Mouse (Mus musculus) lung, postnatal 4 days (tissue): ENCODE measurements around the gene Clca3a1.
"Not testable (repeated sequence)": the region's sequence is repeated elsewhere in the genome, so short reads cannot be mapped to it uniquely, and the experiment has no call there.

Experiments
- DNase-seq, 2 experiments: peaks; one replicate each; pipeline ENCODE4 v3.0.0; 2021

Clca3a1 gene

GRCm38 (mm10) chr3:144760592-144761309 lies at the start of gene Clca3a1:
Gene Clca3a1 (minus strand): TSS chr3:144760977.
- peak in 1 of 2 experiments; percentile 37 for DNase-seq

GRCm38 (mm10) chr3:144808153-144808925 lies 47.6 kb upstream of the Clca3a1 start:
- not testable (repeated sequence) for DNase-seq

- not testable (repeated sequence) for DNase-seq
Observed at GRCm38 (mm10) chr3:144806626-144807025, 45.8 kb upstream of the Clca3a1 start.

GRCm38 (mm10) chr3:144801861-144802260 lies 41.1 kb upstream of the Clca3a1 start:
- DNase-seq = no peak

GRCm38 (mm10) chr3:144785181-144786148 lies 24.7 kb upstream of the Clca3a1 start:
- DNase-seq = no peak

- no peak for DNase-seq
Observed at GRCm38 (mm10) chr3:144765161-144765560, 4.4 kb upstream of the Clca3a1 start.

GRCm38 (mm10) chr3:144761454-144761853 lies 677 bp upstream of the Clca3a1 start:
- DNase-seq = no peak

GRCm38 (mm10) chr3:144759719-144760118 lies 1.1 kb downstream of the Clca3a1 start:
- no peak for DNase-seq

- DNase-seq = not testable (repeated sequence)
Observed at GRCm38 (mm10) chr3:144756103-144756502, 4.7 kb downstream of the Clca3a1 start.

- no peak for DNase-seq
Observed at GRCm38 (mm10) chr3:144753120-144753519, 7.7 kb downstream of the Clca3a1 start.

GRCm38 (mm10) chr3:144749062-144749963 lies 11.5 kb downstream of the Clca3a1 start:
- DNase-seq = peak in 1 of 2 experiments; percentile 24

- DNase-seq = not testable (repeated sequence)
Observed at GRCm38 (mm10) chr3:144747706-144748105, 13.1 kb downstream of the Clca3a1 start.

GRCm38 (mm10) chr3:144738396-144738795 lies 22.4 kb downstream of the Clca3a1 start:
- not testable (repeated sequence) for DNase-seq

- peak; percentile 34 to 55 for DNase-seq
Observed at GRCm38 (mm10) chr3:144736831-144737230, 23.9 kb downstream of the Clca3a1 start.

GRCm38 (mm10) chr3:144723455-144723854 lies 37.3 kb downstream of the Clca3a1 start:
- peak in 1 of 2 experiments; percentile 66 for DNase-seq

- not testable (repeated sequence) for DNase-seq
Observed at GRCm38 (mm10) chr3:144722566-144722965, 38.2 kb downstream of the Clca3a1 start.

- no peak for DNase-seq
Observed at GRCm38 (mm10) chr3:144721860-144722256, 38.9 kb downstream of the Clca3a1 start.

GRCm38 (mm10) chr3:144721077-144721859 lies 39.5 kb downstream of the Clca3a1 start:
- no peak for DNase-seq

- DNase-seq = peak; percentile 96 to 99
Observed at GRCm38 (mm10) chr3:144719901-144720747, 40.7 kb downstream of the Clca3a1 start, which contains the start of gene Sh3glb1. Gene Sh3glb1 (minus strand): TSS chr3:144720335.
